Mouse (Mus musculus) ES-E14 (cell line): ENCODE data around the gene Dpep3.

ENCODE experiments used
- CHD2 ChIP-seq: IDR thresholded peaks from 2 replicates; pipeline ENCODE4 v1.6.1; 2014; ENCODE audit warnings: mild to moderate bottlenecking, low read depth, low read length, inconsistent platforms
- HCFC1 ChIP-seq: IDR thresholded peaks from 2 replicates; pipeline ENCODE4 v1.6.1; 2012; ENCODE audit warnings: low read length, inconsistent platforms, borderline replicate concordance; ENCODE audit not compliant: insufficient read depth
- MAFK ChIP-seq: IDR thresholded peaks from 2 replicates; pipeline ENCODE4 v1.6.1; 2014; ENCODE audit warnings: mild to moderate bottlenecking, low read depth, low read length, inconsistent platforms; ENCODE audit not compliant: insufficient read depth
- ZC3H11A ChIP-seq: IDR thresholded peaks from 2 replicates; pipeline ENCODE4 v1.6.1; 2012; ENCODE audit warnings: low read depth, mild to moderate bottlenecking, inconsistent platforms, low read length, borderline replicate concordance
- ZNF384 ChIP-seq: IDR thresholded peaks from 2 replicates; pipeline ENCODE4 v1.6.1; 2012; ENCODE audit warnings: low read depth, low read length, inconsistent platforms

- TF ChIP-seq HCFC1 (no peak), CHD2 (no peak), ZC3H11A (no peak), ZNF384 (no peak), MAFK (no peak)
These were observed 9.3 kb upstream of the Dpep3 start for GRCm38 (mm10) chr8:105988546-105988945.
